Mouse (Mus musculus): ENCODE measurements around the gene Rdh1. TPM values are rescaled to one million over a fixed set of nuclear protein-coding genes. Genes with fewer than 3 reads are reported as not detected.
A peak's percentile ranks its signal among the peaks of the same experiment; 100 is the strongest.

The Rdh1 gene
- total RNA-seq (2015; ENCODE audit: low replicate concordance) (not detected in 2 replicates), total RNA-seq (2017; ENCODE audit: low replicate concordance) (not detected in 2 replicates)

DNA sequence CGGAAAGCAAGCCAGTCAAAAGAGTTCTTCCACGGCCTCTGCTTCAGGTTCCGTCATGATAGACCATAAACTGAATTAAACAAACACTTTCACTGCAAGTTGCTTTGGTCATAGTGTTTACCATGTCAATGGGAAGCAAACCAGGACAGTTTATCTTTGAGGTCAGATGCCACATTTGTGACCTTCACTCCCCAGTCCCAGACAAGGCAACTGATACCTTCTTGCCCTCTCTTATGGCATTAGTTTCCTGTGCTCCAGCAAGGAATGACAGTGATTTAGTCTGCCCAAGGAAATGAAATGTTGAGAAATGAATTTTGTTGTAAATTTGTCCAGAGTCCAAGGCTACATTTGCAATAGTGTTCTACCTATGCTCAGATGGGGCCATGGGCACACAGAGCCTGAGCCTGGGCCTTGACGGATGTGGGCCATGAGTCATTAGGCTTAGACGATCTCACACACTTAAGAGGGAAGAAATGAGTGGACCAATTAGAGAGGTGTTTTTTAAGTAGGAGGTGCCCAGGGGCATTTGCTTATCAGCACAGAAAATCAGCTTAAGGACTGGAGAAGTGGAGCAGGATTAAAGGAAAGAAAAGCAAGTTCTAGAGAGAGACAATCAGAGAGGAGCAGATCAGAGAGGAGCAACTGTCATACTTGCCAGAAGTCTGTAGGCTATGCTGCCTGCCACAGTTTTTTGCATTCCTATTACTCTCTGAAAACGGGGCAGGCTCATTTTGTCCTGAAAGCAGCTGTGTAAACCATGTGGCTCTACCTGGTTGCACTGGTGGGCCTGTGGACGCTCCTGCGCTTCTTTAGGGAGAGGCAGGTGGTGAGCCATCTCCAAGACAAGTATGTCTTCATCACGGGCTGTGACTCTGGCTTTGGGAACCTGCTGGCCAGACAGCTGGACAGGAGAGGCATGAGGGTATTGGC lies at the start of gene Rdh1, which contains the start of gene Rdh16f1:
TSS of gene Rdh1 (plus strand) at position 541 of the 930 bp plus-strand sequence.
TSS of gene Rdh16f1 (plus strand) at position 607 of the 930 bp plus-strand sequence.
- no peak for ATAC-seq (replicated peaks; ENCODE audit: low FRiP score, poor library complexity, severe bottlenecking)

- ATAC-seq (replicated peaks; ENCODE audit: low FRiP score, poor library complexity, severe bottlenecking): no peak
Measured at GRCm38 (mm10) chr10:127710331-127710730, 49.2 kb upstream of the Rdh1 start.

- no peak for ATAC-seq (replicated peaks; ENCODE audit: low FRiP score, poor library complexity, severe bottlenecking)
Measured at GRCm38 (mm10) chr10:127712736-127713135, 46.8 kb upstream of the Rdh1 start.

- ATAC-seq (replicated peaks; ENCODE audit: low FRiP score, poor library complexity, severe bottlenecking): no peak
Measured at GRCm38 (mm10) chr10:127721671-127722418, 37.7 kb upstream of the Rdh1 start.

GRCm38 (mm10) chr10:127724178-127724577 lies 35.3 kb upstream of the Rdh1 start, which contains the start of gene Tac2:
Tac2 (plus strand) TSS chr10:127724478.
- ATAC-seq (replicated peaks; ENCODE audit: low FRiP score, poor library complexity, severe bottlenecking): no peak

GRCm38 (mm10) chr10:127725136-127725535 lies 34.4 kb upstream of the Rdh1 start:
- ATAC-seq (replicated peaks; ENCODE audit: low FRiP score, poor library complexity, severe bottlenecking): 0 out of 2 replicates have a peak, but pooled peaks have one; percentile 32

DNA sequence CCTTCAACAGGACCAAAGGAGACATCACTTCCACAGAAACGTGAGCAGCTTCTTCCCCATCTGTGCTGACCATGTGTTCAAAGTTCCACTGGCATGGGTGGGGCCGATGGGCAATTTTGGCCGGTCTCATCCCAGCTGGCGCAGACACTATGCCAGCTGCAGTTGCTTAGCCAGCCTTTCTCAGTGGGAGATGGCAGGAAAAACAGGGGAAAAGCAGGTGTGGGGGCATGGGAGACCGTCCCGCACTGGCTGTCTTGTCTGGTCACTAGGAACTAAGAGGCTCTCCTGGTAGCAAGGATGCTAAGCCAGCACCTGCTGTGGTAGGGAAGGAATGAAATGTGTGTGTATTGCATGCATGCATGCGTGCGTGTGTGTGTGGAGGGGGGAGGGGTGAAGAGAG lies 31.1 kb upstream of the Rdh1 start:
- ATAC-seq (replicated peaks; ENCODE audit: low FRiP score, poor library complexity, severe bottlenecking): no peak

DNA sequence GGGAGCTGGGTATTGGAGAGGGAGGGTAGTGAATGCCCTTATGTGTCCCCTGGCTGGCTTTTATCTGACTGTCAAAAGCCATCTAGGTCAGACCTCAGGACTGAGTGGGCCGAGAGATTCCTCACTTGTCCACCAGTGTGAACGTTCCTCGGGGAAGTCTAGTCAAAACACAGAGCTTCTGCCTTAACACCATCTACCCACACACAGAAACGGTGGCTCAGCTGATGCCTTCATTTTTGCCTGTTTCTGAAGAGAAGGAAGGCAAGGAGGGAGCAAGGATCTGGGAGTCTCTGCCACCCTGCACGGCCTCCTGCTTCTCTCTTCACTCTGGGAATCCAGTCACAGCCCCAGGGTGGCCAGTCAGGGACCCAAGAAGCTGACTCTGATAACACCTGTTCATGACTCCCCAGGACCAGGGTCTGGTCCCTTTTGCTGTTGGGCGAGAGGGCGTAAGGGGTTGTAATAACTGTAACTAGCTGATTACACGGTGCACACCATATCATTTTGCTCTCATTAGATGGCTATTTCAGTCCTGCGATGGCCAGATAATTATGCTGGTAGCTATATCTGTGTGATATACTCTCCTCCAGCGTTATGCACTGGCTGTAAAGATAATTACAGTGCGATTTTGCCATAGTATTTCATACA lies 29.1 kb upstream of the Rdh1 start:
- peak; percentile 67 for ATAC-seq (replicated peaks; ENCODE audit: low FRiP score, poor library complexity, severe bottlenecking)

DNA sequence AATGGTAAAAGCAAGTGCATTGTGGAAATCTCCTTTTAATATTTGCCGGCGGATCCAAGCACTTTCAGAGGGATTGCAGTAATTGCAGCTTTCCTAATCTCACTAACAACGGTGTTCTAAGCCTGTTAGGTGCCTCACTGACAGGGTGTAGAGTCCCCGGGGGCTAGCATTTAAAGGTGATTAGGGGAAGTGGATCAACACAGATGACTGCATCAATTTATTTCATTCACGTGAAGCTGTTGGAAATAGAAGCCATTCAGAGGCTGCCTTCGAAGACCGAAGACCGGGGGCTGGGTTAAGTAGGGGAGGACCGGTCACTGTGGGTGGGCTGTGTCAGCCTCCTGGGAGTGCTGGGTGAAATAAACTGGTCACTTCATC lies 28.6 kb upstream of the Rdh1 start:
- no peak for ATAC-seq (replicated peaks; ENCODE audit: low FRiP score, poor library complexity, severe bottlenecking)

DNA sequence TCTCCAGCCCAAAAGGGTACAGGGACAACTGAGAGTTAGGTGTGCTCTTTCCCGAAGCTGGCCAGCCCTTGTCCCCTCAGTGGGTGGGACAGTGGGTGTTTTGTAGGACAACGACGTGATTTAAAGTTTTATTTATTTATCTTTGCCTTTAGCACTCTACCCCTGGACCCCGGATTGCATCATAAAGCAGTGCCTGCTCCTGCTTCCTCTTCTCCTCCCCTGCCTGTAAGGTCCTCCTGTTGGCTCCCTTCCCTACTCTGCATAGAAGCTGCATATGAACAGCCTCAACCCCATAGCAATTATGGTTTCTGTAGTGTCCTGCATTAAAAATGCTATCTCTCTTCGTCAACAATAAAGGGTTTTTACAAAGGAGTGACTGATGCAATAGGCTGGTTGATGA lies 28.1 kb upstream of the Rdh1 start:
- ATAC-seq (replicated peaks; ENCODE audit: low FRiP score, poor library complexity, severe bottlenecking): no peak

- ATAC-seq (replicated peaks; ENCODE audit: low FRiP score, poor library complexity, severe bottlenecking): no peak
Measured at GRCm38 (mm10) chr10:127734434-127734833, 25.1 kb upstream of the Rdh1 start.

GRCm38 (mm10) chr10:127736266-127736665 lies 23.3 kb upstream of the Rdh1 start:
- no peak for ATAC-seq (replicated peaks; ENCODE audit: low FRiP score, poor library complexity, severe bottlenecking)

DNA sequence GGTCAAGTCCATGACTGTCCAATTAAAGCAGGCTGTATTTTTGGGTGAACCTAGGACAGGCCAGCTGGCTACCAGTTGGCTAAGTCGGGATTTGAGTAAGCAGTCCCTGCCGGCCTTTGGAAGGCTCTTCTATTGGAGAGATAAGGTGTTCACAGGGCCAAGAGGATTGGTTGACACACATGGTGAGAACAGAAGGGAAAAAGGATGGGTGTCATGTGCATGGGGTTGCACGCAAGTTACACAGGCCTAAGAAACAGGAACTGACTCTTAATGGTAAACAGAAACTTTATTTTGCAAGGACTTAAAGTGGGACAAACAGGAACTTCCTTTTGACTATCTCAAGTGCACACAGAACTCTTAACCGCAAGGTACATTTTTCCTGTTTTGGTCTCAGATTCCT lies 22.6 kb upstream of the Rdh1 start:
- ATAC-seq (replicated peaks; ENCODE audit: low FRiP score, poor library complexity, severe bottlenecking): no peak

GRCm38 (mm10) chr10:127737552-127737951 lies 22.0 kb upstream of the Rdh1 start:
- ATAC-seq (replicated peaks; ENCODE audit: low FRiP score, poor library complexity, severe bottlenecking): no peak

GRCm38 (mm10) chr10:127738151-127738882 lies 21.2 kb upstream of the Rdh1 start:
- ATAC-seq (replicated peaks; ENCODE audit: low FRiP score, poor library complexity, severe bottlenecking): peak; percentile 49; the same call in 1 of the 2 replicates

DNA sequence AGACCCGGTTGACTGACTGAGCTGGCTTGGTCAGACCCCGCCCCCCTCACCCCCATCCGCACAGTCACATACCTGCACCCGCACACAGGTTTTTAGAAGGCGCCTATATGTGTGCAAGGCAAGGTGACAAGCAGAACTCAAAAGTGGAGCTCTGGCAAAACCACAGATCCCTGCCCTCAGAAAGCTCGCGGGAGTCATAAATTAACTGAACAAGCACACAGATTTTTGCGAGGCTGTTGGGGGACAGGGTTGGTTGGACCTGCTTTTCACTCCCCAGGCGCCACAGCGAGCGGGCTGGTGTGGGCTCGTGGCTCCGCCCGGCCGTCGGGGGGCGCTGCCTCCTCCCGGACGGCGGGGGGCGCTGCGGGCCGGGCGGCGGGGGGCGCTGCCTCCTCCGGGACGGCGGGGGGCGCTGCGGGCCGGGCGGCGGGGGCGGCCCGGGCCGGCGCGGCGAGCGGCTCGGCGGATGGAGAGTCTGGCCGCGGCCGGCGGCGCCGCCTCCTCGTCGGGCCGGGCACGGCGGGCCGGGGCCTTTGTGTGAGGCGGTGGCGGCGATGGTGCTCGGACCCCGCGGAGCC lies 20.3 kb upstream of the Rdh1 start, which contains the start of gene Zbtb39:
TSS of gene Zbtb39 (plus strand) at position 456 of the 578 bp plus-strand sequence.
- peak; percentile 53 for ATAC-seq (replicated peaks; ENCODE audit: low FRiP score, poor library complexity, severe bottlenecking)

DNA sequence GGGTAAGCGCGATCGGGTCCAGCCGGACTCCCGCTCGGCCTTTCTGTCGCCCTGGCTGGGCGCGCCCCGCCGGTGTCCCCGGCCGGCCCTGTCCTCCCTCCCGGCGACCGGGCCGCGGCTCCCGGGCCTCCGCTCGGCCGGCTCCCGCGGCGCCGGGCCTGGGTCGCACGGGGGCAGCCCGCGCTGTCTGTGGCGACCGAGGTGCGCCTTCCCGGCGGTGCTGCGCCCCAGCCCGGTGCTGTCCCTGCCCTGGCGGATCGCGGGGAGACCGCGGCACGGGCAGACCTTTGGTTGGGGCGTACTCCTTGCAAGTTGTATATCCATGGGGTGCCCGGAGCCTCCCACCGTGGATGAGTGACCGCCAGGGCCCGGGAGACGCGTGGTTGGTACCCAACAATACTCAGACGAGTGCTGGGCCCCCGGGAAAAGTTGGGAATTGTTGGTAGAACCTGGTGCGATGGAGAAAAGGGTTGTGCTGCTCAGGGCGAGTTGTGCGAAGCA lies 19.8 kb upstream of the Rdh1 start:
- peak; percentile 25; the same call in 1 of the 2 replicates for ATAC-seq (replicated peaks; ENCODE audit: low FRiP score, poor library complexity, severe bottlenecking)

DNA sequence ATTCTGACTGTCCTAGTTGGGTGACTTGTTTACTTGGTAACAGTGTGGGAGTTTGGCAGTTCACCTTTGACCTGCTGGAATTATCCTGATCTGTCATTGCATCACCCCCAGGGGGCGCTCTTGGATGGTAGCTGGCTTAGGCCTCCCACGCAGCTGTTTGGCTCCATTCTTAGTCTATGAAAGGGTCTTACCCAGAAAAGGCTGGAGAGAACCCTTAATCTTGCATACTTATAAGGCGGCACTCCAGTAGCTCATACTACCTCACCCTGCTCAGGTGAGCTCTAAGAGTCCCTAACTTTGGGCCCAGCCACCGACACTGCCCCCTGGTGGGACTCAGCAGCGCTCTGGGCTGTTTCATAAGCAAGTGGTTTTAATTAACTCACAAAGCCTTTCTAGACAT lies 14.9 kb upstream of the Rdh1 start:
- ATAC-seq (replicated peaks; ENCODE audit: low FRiP score, poor library complexity, severe bottlenecking): peak; percentile 58

GRCm38 (mm10) chr10:127745886-127746285 lies 13.6 kb upstream of the Rdh1 start:
- ATAC-seq (replicated peaks; ENCODE audit: low FRiP score, poor library complexity, severe bottlenecking): no peak

Measured in erythroid progenitor cell, adult 5-6 weeks (primary cell).